Mouse (Mus musculus) lung, postnatal 0 days (tissue): ENCODE results near the gene Gopc. TPM values are rescaled to one million over a fixed set of nuclear protein-coding genes. Genes with fewer than 3 reads are reported as not detected.

Experiments
- ATAC-seq: fragments of 200-750 bp; cut with Nextera tagmentation; 2 replicates; pipeline ENCODE4 v1.8.0; 2017; ENCODE audit warnings: moderate library complexity
- DNase-seq: peaks from one replicate; pipeline ENCODE4 v3.0.0-alpha.2; 2016; ENCODE audit warnings: low spot score
- H3K27ac ChIP-seq: fragments of 300-500 bp; sonication (generic); 2 replicates; pipeline ENCODE4 v1.5.1; 2014; ENCODE audit warnings: antibody characterized with exemption, mild to moderate bottlenecking, low read length, mixed read lengths
- H3K27me3 ChIP-seq: fragments of 300-500 bp; sonication (generic); replicated peaks from 2 replicates; pipeline ENCODE4 v1.6.1; 2014; ENCODE audit warnings: low read length, mixed read lengths; ENCODE audit not compliant: insufficient read depth
- H3K36me3 ChIP-seq: fragments of 300-500 bp; sonication (generic); 2 replicates; pipeline ENCODE4 v1.6.1; 2014; ENCODE audit warnings: low read length, mixed read lengths; ENCODE audit not compliant: insufficient read depth
- H3K4me1 ChIP-seq: fragments of 300-500 bp; sonication (generic); 2 replicates; pipeline ENCODE4 v1.6.1; 2014; ENCODE audit warnings: antibody characterized with exemption, low read depth, low read length, mixed read lengths; ENCODE audit not compliant: insufficient read depth
- H3K4me2 ChIP-seq: fragments of 300-500 bp; sonication (generic); replicated peaks from 2 replicates; pipeline ENCODE4 v1.6.1; 2014; ENCODE audit warnings: low read depth, mild to moderate bottlenecking, low read length, moderate library complexity, mixed read lengths
- H3K4me3 ChIP-seq: fragments of 300-500 bp; sonication (generic); 2 replicates; pipeline ENCODE4 v1.5.1; 2014; ENCODE audit warnings: low read depth, low read length
- H3K9ac ChIP-seq: fragments of 300-500 bp; sonication (generic); replicated peaks from 2 replicates; pipeline ENCODE4 v1.6.1; 2014; ENCODE audit warnings: low read depth, mild to moderate bottlenecking
- H3K9me3 ChIP-seq: fragments of 300-500 bp; sonication (generic); 2 replicates; pipeline ENCODE4 v1.6.1; 2016; ENCODE audit warnings: low read length, mixed read lengths
- CTCF ChIP-seq: IDR thresholded peaks from 2 replicates; pipeline ENCODE4 v1.5.1; 2016; ENCODE audit warnings: antibody characterized with exemption, mild to moderate bottlenecking
- EP300 ChIP-seq: IDR thresholded peaks from 2 replicates; pipeline ENCODE4 v1.6.1; 2016; ENCODE audit warnings: antibody characterized with exemption, mild to moderate bottlenecking, control low read depth
- WGBS: fragments of 180-500 bp; shearing (Covaris S2); extraction: QIAGEN DNeasy Blood & Tissue Kit; methylation state at CpG from one replicate; pipeline ENCODE4 v1.1.7; 2014; 5-methylcytosine and 5-hydroxymethylcytosine counted together
- polyA plus RNA-seq: library from polyadenylated mRNA; unstranded; fragments of >200 nt; fragmentation: Nextera tagmentation; extraction: Ambion mirVana; gene quantifications from 2 replicates; pipeline ENCODE4 v1.2.1, GENCODE M21; 2015

Gene Gopc
- polyA plus RNA-seq, 1 experiment from 2014 or later: 13.7 TPM

- WGBS: 69% methylated on average over 1 of the region's 1 CpGs
- no peak overlapping the region for H3K4me2 ChIP-seq
- no peak overlapping the region for H3K9ac ChIP-seq
- TF ChIP-seq CTCF (no peak), EP300 (no peak)
- H3K4me1 ChIP-seq: peaks cover 6% of the 10 kb centered on the region; the same call in 1 of the 2 replicates
- H3K27me3 ChIP-seq: no peaks in the 10 kb centered on the region
- DNase-seq (peak; percentile 73), ATAC-seq (no peak)
- no peaks in the 10 kb centered on the region for H3K36me3 ChIP-seq
- H3K9me3 ChIP-seq: no peaks in the 10 kb centered on the region
- no peak overlapping the region for H3K27ac ChIP-seq
- H3K4me3 ChIP-seq: no peak overlapping the region
Observed at GRCm38 (mm10) chr10:52420526-52420925, 38.6 kb upstream of the Gopc start.

DNA sequence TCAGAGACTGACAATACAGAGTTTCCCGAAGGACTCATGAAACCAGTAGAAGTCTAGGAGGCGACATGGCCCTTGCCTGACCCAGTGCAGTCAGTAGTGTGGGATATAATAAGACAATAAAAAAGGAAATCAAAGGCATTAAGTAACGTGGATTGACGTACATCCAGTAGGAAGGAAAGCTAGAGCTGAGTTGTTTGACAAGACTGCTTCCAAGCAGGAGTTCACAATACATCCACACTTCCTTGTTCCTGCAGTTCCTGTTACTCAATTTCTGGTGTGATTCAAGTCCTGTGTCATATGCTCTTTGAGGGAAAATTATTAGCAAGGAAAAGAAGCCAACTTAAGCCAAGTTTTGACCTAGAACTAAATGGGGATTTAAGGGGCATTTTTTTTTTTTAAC lies 37.5 kb upstream of the Gopc start:
- peak; percentile 84 for TF ChIP-seq EP300
- TF ChIP-seq CTCF: no peak
- DNase-seq: peak; percentile 90
- peak; percentile 1; the same call in 1 of the 2 replicates for ATAC-seq
- H3K9me3 ChIP-seq: no peaks in the 10 kb centered on the region
- no peak overlapping the region; the same call in 1 of the 2 replicates for H3K9ac ChIP-seq
- peak overlapping the region; percentile 74 for H3K4me2 ChIP-seq
- peak overlapping the region; percentile 96 for H3K27ac ChIP-seq
- H3K4me1 ChIP-seq: peaks cover 6% of the 10 kb centered on the region; the same call in 1 of the 2 replicates
- H3K4me3 ChIP-seq: peak overlapping the region; percentile 94; the same call in 1 of the 2 replicates
- H3K36me3 ChIP-seq: no peaks in the 10 kb centered on the region
- WGBS: 47% methylated on average over 4 of the region's 4 CpGs
- H3K27me3 ChIP-seq: no peaks in the 10 kb centered on the region

- WGBS: 19% methylated on average over 5 of the region's 5 CpGs
Observed at GRCm38 (mm10) chr10:52418931-52419330, 37.0 kb upstream of the Gopc start.

DNA sequence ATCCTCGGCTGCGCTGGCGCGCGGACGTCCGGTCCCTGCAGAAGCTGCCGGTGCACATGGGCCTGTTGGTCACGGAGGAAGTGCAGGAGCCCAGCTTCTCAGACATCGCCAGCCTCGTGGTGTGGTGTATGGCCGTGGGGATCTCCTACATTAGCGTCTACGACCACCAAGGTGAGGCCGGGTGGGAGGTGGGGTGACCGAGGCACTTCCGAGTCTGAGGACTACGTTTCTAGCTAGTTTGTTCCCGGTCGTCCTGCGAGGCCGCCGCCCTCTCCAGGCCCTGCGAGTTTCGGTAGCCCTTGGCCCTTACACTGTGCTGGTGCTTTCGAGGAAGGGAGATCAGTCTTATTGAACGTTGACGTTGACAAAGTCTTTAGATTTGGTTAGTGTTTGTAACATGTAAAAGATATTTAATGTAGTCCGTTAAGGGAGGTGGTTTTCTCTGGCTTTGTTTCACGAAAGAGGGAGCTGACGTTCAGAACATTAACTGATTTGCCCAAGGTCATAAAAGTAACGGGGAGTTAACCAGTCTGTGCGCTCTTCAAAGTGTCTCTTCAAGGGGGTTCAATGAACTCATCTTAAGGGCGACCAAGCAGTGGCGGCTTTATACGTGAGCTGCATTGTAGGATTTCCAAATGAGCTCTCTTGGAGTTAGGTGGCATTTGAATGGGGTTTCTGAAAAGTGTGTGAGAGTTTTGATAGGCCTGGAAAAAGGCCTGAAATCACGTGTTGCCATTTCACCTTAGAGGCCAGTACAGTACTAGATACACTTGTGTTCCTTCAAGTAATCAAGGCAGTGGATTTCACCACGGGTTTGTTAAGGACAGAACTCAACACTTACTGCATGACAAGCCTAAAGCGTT lies 36.3 kb upstream of the Gopc start:
- Histone ChIP-seq H3K27me3 (no peaks in the 10 kb centered on the region), H3K4me1 (peaks cover 6% of the 10 kb centered on the region; the same call in 1 of the 2 replicates), H3K9me3 (no peaks in the 10 kb centered on the region), H3K4me2 (peak overlapping the region; percentile 74), H3K4me3 (peak overlapping the region; percentile 94), H3K36me3 (no peaks in the 10 kb centered on the region), H3K27ac (peak overlapping the region; percentile 96), H3K9ac (peak overlapping the region; percentile 87)
- DNase-seq: peak; percentile 21
- no peak for TF ChIP-seq EP300
- TF ChIP-seq CTCF: no peak
- peak; percentile 20 for ATAC-seq
- WGBS: under 1% methylated on average over 39 of the region's 39 CpGs

More at GRCm38 (mm10) chr10:52418931-52419330, 37.0 kb upstream of the Gopc start:
- H3K4me2 ChIP-seq: peak overlapping the region; percentile 74
- DNase-seq (peak; percentile 50), ATAC-seq (no peak)
- TF ChIP-seq CTCF (no peak), EP300 (no peak)
- no peaks in the 10 kb centered on the region for H3K27me3 ChIP-seq
- no peaks in the 10 kb centered on the region for H3K9me3 ChIP-seq
- no peaks in the 10 kb centered on the region for H3K36me3 ChIP-seq
- H3K9ac ChIP-seq: peak overlapping the region; percentile 87
- peaks cover 6% of the 10 kb centered on the region; the same call in 1 of the 2 replicates for H3K4me1 ChIP-seq
- peak overlapping the region; percentile 96 for H3K27ac ChIP-seq
- H3K4me3 ChIP-seq: peak overlapping the region; percentile 94

GRCm38 (mm10) chr10:52417299-52417997 lies 35.5 kb upstream of the Gopc start, which contains the start of gene Nus1:
Nus1 (plus strand) TSS chr10:52417547.
- H3K27me3 ChIP-seq: no peaks in the 10 kb centered on the region
- under 1% methylated on average over 61 of the region's 79 CpGs for WGBS

DNA sequence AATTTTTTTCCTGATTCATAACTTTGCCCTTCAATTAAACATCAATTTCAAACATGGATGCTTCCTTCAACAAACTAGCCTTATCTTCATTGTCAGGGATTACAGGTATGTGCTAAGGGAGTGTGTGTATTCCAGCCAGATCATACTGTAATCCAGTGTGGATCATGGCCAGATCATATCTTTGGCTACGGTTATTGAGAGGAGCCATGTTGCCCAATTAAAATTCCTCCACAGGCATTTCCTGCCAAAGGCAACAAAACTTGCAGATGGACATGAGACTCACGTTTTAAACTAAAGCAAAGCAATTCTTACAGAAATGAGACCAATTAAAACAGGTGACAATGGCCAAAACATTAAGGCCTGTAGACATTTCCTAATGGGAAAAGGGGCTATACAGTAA lies 34.5 kb upstream of the Gopc start:
- Histone ChIP-seq H3K27me3 (no peaks in the 10 kb centered on the region), H3K4me1 (peaks cover 6% of the 10 kb centered on the region; the same call in 1 of the 2 replicates), H3K9ac (0 out of 2 replicates have a peak overlapping the region, but pooled peaks have one; percentile 12), H3K4me2 (peak overlapping the region; percentile 68), H3K4me3 (peak overlapping the region; percentile 94; the same call in 1 of the 2 replicates), H3K27ac (peak overlapping the region; percentile 57; the same call in 1 of the 2 replicates), H3K9me3 (no peaks in the 10 kb centered on the region), H3K36me3 (no peaks in the 10 kb centered on the region)
- 16% methylated on average over 2 of the region's 2 CpGs for WGBS
- DNase-seq (peak; percentile 23), ATAC-seq (no peak)
- no peak for TF ChIP-seq CTCF
- no peak for TF ChIP-seq EP300

More at GRCm38 (mm10) chr10:52417299-52417997, 35.5 kb upstream of the Gopc start, which contains the start of gene Nus1:
- TF ChIP-seq CTCF (peak; percentile 94), EP300 (no peak)
- ATAC-seq (peak; percentile 98), DNase-seq (peak; percentile 99)
- peak within 1 kb of the TSS; percentile 87 for H3K9ac ChIP-seq
- H3K36me3 ChIP-seq: no peaks in the 10 kb centered on the region
- H3K4me1 ChIP-seq: peaks cover 6% of the 10 kb centered on the region; the same call in 1 of the 2 replicates
- H3K9me3 ChIP-seq: no peaks in the 10 kb centered on the region
- H3K4me2 ChIP-seq: peak within 1 kb of the TSS; percentile 74
- peak within 1 kb of the TSS; percentile 96 for H3K27ac ChIP-seq
- peak within 1 kb of the TSS; percentile 94 for H3K4me3 ChIP-seq
